Mouse (Mus musculus) spleen, adult 10 weeks (tissue): ENCODE data around the gene Rab7b. TPM values are rescaled to one million over a fixed set of nuclear protein-coding genes. Genes with fewer than 3 reads are reported as not detected.

ENCODE experiments used
- polyA plus RNA-seq: library from polyadenylated mRNA; stranded (reverse); fragments of 350-450 nt; fragmentation: Illumina TruSeq; extraction: RNeasy Lipid Tissue Mini Kit (QIAGEN cat#74804); gene quantifications from one replicate; pipeline ENCODE4 v1.2.3, GENCODE M21; 2015; ENCODE audit warnings: low replicate concordance; ENCODE audit not compliant: insufficient read depth

Rab7b gene
- 23.4 TPM for polyA plus RNA-seq

GRCm38 (mm10) chr1:131688475-131688874 lies at the start of gene Rab7b:
Rab7b (plus strand) TSS chr1:131688695.

GRCm38 (mm10) chr1:131743868-131744464 lies 55.5 kb downstream of the Rab7b start, which contains the start of gene Slc26a9:
Slc26a9 (plus strand) TSS chr1:131744022.

Other genes with a start within 250 kb of the Rab7b start
- 27.0 TPM for gene Srgap2, start 161.3 kb upstream of the Rab7b start, polyA plus RNA-seq
- gene Fam72a, start 160.8 kb upstream of the Rab7b start, polyA plus RNA-seq: 1.8 TPM
- not detected for gene Avpr1b, start 89.5 kb upstream of the Rab7b start, polyA plus RNA-seq
- 51.9 TPM for gene Ctse, start 50.4 kb upstream of the Rab7b start, polyA plus RNA-seq
- not detected for gene Slc26a9, start 55.3 kb downstream of the Rab7b start, polyA plus RNA-seq
- gene Pm20d1, start 108.7 kb downstream of the Rab7b start, polyA plus RNA-seq: 0.12 TPM
- 16.6 TPM for gene Slc41a1, start 138.8 kb downstream of the Rab7b start, polyA plus RNA-seq
- 35.4 TPM for gene Rab29, start 178.5 kb downstream of the Rab7b start, polyA plus RNA-seq
- gene Nucks1, start 221.8 kb downstream of the Rab7b start, polyA plus RNA-seq: 80.9 TPM